Mouse (Mus musculus) central nervous system, embryonic 14 days (tissue): ENCODE results near the gene Olfr392. TPM values are rescaled to one million over a fixed set of nuclear protein-coding genes. Genes with fewer than 3 reads are reported as not detected.

Experiments
- polyA plus RNA-seq: library from polyadenylated mRNA; depleted of rRNA; stranded (reverse); fragments of >200 nt; gene quantifications from 2 replicates; pipeline ENCODE4 v1.2.3, GENCODE M21; 2012; rRNA removed

Gene Olfr392
- not detected in 2 replicates for polyA plus RNA-seq

GRCm38 (mm10) chr11:73816949-73817348 lies at the start of gene Olfr392:
TSS of gene Olfr392 (minus strand) at chr11:73817049.

DNA sequence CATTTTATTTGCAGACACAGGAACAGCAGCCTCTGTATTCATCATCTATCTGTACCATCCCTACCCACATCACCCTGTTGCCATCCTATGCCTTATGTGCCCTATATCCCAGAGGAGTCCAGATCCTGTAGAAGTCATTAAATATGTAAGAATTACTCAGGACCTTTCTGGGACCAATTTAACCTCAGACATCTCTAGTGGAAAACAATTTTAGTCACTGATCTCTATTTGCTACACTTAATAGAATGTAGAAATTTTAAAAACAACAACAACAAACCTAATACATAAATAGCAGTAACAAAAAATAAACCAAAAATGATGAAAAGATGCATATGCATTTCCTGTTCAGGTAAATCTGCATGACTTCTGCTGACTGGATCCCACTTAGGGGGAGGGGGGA lies 34.5 kb upstream of the Olfr392 start, which contains the start of gene Olfr393:
TSS of gene Olfr393 (minus strand) at position 101 of the 400 bp plus-strand sequence.

GRCm38 (mm10) chr11:73802952-73803351 lies 13.9 kb downstream of the Olfr392 start, which contains the start of gene Olfr391-ps:
TSS of gene Olfr391-ps (minus strand) at chr11:73803052.

GRCm38 (mm10) chr11:73782664-73783063 lies 34.2 kb downstream of the Olfr392 start, which contains the start of gene Olfr390:
TSS of gene Olfr390 (plus strand) at chr11:73782964.

DNA sequence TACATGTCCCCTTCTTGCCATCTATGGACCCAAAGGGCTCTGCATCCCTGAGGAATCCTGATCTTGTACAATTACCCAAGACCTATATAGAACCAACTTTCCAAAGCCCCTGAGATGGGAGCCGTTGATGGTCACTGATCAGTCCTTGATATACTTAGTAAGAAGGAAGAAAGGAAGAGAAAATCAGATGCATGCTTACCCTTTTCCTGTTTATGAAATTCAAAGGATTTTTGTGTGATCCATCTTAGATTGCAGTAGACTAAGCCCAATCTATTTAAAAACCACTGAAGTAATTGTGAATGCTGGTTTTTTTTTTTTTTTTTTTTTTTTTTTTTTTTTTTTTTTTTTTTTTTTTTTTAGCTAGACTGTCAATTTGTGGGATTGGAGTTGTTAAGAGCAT lies 36.2 kb downstream of the Olfr392 start, which contains the start of gene Olfr389:
TSS of gene Olfr389 (minus strand) at position 101 of the 400 bp plus-strand sequence.

Other genes with a start within 250 kb of the Olfr392 start
- not detected in 2 replicates for gene Olfr385, start 224.0 kb downstream of the Olfr392 start, polyA plus RNA-seq
- not detected in 2 replicates for gene Olfr384, start 218.5 kb downstream of the Olfr392 start, polyA plus RNA-seq
- not detected in 2 replicates for gene Zfp735, start 128.3 kb downstream of the Olfr392 start, polyA plus RNA-seq
- not detected in 2 replicates for gene Olfr389, start 36.3 kb downstream of the Olfr392 start, polyA plus RNA-seq
- not detected in 2 replicates for gene Olfr390, start 34.1 kb downstream of the Olfr392 start, polyA plus RNA-seq
- gene Olfr391-ps, start 14.0 kb downstream of the Olfr392 start, polyA plus RNA-seq, result not detected in 2 replicates
- not detected in 2 replicates for gene Olfr393, start 34.4 kb upstream of the Olfr392 start, polyA plus RNA-seq
- gene Olfr394, start 73.7 kb upstream of the Olfr392 start, polyA plus RNA-seq, result not detected in 2 replicates
- not detected in 2 replicates for gene Olfr395, start 92.2 kb upstream of the Olfr392 start, polyA plus RNA-seq
- not detected in 2 replicates for gene Olfr23, start 119.6 kb upstream of the Olfr392 start, polyA plus RNA-seq
- gene Olfr397, start 143.8 kb upstream of the Olfr392 start, polyA plus RNA-seq, result not detected in 2 replicates
- gene Olfr398, start 173.4 kb upstream of the Olfr392 start, polyA plus RNA-seq, result not detected in 2 replicates
- gene Olfr139, start 239.5 kb upstream of the Olfr392 start, polyA plus RNA-seq, result not detected in 2 replicates
- gene Olfr399, start 239.6 kb upstream of the Olfr392 start, polyA plus RNA-seq, result not detected in 2 replicates